Mouse (Mus musculus) bone marrow macrophage, adult 2 months (primary cell): ENCODE data around the gene Tec.

ENCODE experiments used
- CTCF ChIP-seq: IDR thresholded peaks from 2 replicates; pipeline ENCODE4 v1.5.1; 2012; ENCODE audit warnings: low read depth, mild to moderate bottlenecking, low read length, moderate library complexity
- POLR2A ChIP-seq: IDR thresholded peaks from 2 replicates; pipeline ENCODE4 v1.6.1; 2012; ENCODE audit warnings: mild to moderate bottlenecking, low read depth, low read length, borderline replicate concordance

DNA sequence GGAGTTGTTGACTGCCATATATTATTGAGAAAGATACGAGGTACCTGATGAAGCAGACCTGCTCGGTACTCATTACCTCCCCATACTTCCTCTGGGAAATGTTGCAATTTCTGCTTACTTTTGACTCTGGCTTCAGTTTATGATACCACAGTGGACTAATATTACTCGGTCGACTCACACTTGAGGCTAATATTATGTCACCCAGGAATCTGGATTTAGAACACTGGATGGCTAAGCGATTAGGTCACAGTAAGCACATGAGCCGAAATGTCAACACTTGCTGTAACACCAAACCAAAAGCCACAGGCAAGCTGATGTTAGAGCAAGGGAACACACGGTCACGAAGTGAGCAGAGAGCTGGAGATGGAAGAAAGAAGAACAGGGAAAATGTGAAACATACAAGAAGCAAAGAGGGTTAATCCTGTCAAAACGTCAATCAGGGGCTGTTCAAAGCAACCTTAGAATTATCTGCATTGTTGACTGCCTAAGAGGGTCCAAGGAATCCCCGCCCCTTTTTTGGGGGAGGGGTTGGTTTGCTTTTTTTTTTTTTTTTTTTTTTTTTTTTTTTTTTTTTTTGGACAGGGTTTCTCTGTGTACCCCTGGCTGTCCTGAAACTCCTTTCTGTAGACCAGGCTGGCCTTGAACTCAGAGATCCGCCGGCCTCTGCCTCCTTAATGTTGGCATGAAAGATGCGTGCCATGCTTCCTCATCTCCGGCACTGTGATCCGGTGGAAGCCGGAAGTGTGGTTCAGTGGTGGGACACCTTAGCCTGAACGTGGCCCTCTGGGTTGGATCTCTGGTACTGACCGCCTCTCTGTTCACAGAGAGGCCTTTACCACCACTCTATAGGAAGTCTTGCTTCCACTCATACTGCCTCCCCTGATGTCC, 36.9 kb upstream of the Tec start:
- TF ChIP-seq POLR2A = no peak
- TF ChIP-seq CTCF = no peak
